Mouse (Mus musculus) induced T-regulatory cell, adult 2 months (primary cell): ENCODE measurements around the gene Chst8.
A peak's percentile ranks its signal among the peaks of the same experiment; 100 is the strongest.

Experiments used
- DNase-seq: peaks from one replicate; pipeline ENCODE4 v3.0.0-alpha.2; 2012; ENCODE audit warnings: low read depth

Chst8 gene

DNA sequence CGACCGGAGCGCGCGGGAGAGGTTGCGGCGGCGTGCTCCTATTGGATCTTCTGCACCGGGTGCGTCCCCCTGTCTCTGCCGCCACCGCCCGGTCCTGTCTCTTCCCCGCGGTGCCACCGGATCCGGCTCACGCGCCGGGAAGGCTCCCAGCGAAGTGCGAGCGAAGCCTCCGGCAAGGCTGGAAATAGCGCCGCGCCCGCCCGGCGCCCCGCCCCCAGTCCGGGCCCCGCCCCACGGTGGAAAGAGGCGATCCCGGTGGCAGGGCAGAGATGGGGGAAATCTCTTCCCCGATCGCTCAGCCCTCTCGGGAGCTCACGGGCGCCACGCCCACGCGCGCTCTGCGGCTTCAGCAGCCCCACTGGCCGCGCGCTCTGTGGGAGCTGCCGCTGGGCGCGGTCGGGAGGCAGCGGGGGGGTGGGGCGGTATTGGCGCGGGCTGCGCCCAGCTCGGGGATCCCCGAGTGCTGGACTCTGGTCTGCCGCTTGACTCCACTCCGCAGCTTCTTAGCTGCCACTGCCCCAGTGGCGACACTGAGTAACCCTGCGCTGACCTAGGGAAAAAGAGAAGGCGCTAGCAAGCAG, at the start of gene Chst8:
Gene Chst8, minus strand, starts transcription at position 181 of the 581 bp plus-strand sequence.
- DNase-seq = peak; percentile 3

DNA sequence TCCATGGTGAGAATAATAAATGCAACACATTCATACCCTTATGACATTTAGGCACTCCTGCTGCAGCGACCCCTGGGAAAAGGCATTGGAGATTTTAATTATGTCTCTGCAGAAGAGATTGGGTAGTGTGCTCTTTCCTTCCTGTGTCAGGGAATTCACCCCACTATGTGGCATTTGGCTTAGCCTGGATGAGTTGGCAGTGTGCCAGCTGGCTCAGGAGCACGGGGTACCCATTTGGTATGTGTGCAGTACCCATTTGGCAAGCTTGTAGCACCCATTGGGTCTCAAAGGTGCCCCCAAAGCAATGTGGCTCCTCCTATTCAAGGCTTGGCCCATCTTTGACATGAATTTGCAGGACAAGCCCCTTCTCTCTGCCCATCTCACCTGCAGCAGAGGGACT, 45.8 kb upstream of the Chst8 start:
- no peak for DNase-seq

DNA sequence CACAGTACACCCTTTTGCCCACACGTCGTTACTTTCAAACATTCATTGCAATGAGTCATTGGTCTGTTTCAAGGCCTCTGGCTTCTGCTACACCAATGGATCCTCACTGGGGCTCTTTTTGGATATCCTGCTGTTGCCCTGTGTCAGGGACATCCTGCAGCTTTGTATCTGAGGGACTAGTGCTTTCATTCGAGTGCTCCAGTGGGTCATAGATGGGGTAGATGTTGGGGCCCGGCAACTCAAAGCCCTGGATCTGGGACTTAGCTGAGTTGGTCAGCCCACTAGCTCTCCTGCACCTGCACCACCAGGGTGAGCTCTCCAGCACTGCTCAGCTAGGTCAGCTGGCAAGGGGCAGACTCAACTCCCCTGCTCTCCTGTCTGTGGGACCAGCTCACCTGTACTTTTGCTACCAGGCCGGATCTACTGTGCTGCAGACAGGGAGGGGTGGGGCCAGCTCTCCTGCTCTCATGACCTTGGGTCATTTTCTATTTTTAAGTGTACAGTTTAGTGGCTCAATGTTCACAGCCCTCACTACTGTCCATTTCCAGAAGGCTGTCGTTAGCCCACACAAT, 42.4 kb upstream of the Chst8 start:
- DNase-seq = no peak

DNA sequence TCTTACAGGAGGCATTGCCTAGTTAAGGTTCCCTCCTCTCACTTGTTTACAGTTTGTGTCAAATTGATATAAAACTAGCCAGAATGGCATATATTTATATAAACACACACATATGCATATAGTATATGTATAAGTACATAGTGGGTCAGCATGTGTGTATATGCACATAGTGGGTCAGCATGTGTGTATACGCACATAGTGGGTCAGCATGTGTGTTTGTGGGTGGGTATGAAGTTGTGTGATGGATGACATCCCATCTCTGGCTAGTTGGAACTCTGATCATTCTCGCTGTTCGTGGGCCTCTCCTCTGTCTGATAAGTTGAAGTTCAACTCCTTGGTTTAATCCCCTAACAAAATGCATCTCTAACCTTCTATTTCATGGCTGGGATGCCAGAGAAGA, 40.9 kb upstream of the Chst8 start:
- no peak for DNase-seq

DNA sequence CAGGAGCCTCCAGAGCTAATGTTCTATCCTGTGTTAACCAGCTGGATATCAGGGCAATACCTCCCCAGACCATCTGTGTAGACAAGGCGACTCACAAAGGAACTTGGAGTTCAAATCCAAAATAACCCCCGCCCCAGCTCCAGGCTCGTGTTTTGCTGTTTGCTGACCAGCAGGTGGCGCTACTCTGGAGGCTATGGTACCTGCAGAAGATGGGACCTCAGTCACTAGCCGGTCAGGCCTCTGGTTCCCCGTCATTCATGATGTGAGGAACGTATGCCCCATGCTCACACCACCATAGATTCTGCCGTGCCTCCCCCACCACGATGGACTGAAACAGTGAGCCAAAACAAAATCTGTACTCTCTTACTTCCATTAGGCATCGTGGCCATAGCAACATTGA, 37.1 kb upstream of the Chst8 start:
- DNase-seq = peak; percentile 38

DNA sequence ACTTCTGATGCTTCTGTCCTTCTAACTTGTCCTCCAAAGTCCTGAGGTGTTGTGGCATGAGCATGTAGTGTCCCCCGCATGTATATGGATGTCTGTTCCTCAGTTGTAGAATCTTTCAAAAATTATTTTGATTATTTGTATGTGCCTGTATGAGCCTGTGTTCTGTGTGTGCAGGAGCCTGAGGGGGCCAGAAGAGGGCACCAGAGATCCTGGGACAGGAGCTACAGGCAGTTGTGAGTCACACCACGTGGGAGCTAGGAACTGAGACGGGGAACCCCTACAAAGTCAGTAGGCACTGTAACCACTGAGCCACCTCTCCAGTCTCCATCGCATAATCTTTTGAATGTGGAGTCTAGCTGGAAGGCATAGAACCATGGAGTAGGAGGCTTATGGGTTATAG, 36.3 kb upstream of the Chst8 start:
- peak; percentile 3 for DNase-seq

DNA sequence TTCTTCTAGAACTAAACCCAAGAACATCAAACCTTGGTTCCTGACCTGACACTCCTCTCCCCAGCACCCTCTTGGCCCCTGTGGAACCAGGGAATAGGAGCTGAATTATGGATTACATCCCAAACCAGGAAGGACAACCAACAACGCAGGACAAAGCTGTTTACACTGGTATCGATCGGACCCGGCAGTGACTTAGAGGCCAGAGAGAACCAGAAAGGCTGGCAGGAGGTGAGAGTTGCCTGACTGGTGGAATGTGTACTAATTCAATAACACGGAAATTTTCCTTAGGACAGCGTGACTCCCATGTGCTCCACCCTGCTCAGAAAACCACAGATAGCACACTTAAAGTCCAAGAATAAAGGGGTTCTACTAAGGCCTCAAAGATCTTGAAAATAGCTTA, 35.4 kb upstream of the Chst8 start:
- DNase-seq = no peak

DNA sequence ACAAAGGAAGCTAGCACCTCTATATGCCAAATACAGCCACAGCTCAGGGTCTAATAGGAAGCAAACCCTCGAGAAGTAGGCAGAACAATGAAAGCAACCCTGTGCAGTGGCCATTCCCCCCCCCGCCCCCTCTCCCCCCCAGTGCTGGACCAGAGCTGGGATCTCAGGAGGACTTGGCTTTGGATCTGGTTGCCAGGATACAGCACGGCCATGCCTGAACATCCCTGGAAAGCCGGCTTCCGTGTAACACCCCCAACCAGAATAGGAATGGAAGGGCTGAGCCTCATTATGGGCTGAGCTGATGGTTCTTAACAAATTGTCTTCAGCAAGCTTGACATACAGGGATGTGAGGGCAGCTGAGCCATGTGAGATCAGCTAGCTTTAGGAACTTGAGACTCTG, 34.9 kb upstream of the Chst8 start:
- no peak for DNase-seq

DNA sequence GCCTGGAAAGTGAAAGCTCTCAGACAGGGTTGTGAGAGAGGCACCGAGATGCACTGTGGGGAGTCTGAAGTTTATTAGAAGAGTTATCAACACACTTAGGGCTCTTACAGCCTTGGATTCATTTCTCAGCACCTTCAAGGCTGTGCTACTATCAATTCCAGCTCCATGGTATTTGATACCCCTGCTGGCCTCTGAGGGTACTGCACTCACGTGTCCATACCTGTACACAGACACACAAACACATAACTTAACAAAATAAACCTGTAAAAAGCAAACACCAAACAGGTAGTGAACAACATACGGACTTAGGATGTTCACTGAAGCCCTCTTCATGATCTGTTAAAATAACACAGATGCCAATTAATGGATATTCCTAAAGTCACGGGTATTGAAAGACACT, 26.2 kb upstream of the Chst8 start:
- peak; percentile 4 for DNase-seq

DNA sequence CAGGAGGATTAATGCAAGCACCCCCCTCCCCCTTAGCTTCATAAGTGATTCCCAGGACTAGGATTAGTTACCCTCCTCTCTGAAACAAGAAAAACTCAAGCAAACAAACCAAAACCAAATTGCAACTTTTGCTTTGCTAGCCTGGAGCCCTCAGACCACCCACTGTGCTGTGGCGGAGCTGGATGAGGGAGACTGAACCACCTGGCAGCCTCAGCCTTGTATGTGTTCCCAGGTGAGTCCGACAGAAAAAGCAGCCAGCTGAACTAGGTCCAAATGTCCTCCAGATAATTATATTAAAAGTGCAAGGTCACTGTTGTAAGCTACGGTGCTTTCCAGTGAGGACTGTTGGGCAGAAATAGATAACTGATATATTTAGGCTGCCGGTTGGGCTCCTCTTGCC, 25.7 kb upstream of the Chst8 start:
- DNase-seq = no peak

DNA sequence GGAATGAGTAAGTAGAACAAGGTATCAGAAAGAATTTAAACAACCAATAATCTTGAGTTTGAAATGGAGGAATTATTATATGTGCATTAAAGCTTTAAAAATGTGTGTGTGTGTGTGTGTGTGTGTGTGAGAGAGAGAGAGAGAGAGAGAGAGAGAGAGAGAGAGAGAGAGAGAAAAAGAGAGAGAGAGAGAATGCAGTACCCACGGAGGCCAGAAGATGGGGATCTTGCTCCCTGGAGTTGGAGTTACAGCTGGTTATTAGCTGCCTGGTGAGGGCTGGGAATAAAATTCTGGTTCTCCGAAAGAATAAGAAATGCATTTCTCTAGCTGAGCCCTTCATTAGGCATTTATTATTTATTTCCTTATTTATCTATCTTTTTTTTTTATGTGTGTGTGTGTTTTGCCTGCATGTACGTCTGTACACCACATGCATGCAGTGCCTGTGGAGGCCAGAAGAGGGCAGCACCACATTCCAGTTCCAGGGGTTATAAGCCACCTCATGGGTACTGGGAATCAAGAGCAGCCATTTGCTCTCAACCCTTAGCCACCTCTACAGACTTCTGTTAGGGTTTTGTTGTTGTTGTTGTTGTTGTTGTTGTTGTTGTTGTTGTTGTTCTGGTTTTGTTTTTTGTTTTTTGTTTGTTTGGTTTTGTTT, 13.9 kb upstream of the Chst8 start:
- DNase-seq = peak; percentile 52

DNA sequence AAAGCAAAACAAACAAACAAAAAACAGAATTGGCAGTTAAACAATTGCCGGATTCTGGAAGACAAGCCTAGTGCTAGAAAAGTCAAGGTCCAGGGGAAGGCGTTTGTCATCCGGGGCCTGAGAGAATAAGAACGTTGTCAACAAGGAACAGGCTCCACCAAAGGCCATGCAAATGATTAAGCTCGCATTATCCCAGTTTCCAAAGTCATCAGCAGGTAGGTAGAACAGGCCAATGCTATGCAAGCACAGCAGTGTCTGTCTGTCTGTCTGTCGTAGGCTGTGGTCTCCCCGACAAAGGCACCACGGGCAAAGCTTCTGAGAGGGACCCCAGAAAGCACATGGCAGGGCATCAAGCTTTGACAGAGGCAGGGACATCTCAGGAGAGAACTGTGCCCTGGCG, 9.1 kb upstream of the Chst8 start:
- DNase-seq = no peak

DNA sequence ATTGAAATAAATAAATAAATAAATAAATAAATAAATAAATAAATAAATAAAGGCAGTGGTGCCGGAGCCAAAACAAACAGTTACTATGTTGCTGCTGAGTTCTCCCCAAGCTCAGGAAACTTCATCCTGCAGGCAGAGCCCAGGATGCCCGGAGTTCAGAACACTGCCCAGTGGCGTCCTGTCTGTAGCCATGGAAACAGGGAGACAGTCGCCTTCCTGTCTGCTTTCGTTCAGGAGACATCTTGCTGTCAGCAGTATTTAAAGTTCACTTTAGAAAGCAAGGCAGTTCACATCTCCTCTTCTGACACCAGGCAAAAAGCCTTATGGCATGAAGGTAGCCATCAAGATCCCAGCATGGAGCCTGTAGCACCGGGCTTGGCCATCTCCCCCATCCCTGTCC, 8.0 kb upstream of the Chst8 start:
- DNase-seq = no peak

DNA sequence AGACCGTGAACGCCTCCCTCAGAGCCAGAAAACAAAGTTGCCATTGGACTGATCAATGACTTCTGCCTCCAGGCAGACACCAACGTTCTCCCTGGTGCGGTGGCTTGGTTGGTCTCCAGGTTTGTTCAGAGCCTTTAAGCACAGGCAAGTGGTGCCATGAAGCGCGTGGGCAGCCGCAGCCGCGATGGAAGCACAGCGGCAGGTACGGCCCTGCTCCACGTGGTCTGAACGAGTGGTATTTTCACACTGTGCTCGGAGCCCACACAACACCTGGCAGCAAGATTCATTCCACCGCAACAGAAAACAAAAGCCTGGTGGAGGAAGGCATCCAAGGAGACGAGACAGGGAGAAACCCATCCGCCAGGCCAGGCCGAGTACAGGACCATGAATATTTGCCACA, 7.3 kb upstream of the Chst8 start:
- no peak for DNase-seq

DNA sequence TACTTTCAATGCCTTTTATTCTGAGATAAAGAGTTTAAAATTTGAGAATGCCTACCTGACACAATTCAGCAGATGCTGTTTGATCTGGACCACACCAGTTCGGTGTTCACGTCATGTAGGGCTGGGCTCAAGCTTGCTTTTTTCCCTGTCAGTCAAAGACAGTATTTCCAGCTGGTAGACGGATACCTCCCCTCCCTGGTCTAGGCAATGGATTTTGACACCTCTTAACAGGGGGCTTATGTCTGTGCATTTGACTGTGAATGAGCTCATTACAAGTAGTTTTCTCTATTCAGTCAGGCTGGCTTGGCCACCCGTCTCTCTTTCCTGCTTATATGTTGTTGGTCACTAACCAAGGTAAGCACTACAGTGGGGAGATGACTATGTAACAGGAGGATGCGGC, 6.1 kb upstream of the Chst8 start:
- DNase-seq = no peak

DNA sequence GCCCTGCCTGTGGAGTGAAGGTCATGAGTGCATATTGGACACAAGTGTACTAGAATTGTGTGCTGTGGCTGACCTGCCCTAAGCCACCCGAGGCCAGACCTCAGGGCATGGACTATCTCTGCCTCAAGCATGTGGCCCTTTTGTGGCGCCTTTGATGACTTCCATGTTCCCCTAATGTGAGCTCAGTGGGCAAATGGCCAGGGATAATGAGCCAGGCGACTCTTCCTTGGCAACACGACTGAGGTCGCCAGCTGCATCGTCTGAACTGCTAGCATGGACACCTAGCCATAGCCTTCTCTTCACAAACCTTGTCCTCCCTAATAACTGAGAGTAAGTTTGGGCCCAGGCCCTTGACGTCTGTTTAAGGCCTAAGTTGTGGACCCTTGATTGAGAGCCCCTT, 4.5 kb upstream of the Chst8 start:
- no peak for DNase-seq

DNA sequence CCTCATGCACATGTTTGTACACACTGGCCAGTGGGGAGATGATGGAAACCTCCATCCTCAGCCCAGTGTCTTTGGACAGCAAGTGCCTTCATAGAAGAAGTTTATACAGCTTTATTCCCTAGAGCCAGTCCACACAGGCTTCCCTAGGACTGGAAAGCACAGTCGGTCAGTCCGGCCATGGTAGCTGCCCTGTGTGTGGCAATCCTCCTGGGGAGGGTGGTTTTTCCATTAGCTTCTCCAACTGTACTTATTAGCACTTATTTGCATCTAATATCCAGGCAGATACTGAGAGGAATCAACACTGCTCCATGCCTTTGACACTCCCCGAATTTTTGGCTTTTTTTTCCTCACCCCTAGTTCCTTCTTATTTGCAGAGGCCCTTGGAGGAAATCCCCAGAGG, 2.3 kb upstream of the Chst8 start:
- DNase-seq = no peak

DNA sequence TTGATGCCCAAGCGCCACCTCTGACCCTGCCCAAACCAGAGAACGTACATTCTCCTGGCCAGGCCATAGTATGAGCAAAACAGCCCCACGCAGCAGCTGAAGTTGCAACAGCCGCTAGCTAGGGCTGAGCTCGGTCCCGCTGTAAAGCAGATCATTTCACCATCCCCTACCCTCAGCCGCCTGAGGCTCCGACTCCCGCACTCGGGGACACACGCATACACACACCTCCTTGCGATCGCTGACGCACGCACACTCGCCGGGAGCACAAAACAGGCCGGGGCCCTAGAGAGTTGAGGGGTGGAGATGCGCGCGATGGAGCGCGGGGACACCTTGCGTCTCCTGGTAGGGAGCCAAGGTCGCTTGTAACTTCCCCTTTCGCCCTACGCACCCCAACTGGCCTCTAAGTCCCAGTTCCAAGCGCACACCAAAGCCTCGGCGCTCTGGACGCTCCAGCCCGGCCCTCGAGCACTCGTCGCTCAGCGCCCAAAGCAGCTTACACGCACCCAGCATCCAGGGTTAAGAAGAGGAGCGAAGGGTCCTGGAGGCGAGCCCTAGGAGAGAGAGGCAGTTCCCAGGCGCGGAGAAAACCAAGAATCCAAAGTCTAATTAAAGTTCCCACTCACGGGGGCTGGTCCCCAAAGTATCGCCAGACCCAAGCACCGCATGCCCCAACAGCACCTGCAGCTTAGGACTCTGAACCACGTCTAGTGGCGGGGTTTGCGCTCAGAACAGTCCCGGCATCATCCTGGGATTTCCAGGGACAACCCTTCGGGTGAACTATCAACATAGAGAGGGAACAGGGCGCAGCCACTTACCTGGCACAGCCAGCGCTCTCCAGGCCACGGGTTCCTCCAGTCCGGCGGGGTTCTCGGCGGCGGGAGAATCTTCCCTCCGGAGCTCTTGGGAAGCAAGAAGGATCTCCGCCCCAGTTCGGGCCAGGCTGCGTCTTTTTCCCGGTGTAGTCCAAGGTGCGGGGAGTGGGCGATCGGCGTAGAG, 682 bp downstream of the Chst8 start:
- DNase-seq = no peak

DNA sequence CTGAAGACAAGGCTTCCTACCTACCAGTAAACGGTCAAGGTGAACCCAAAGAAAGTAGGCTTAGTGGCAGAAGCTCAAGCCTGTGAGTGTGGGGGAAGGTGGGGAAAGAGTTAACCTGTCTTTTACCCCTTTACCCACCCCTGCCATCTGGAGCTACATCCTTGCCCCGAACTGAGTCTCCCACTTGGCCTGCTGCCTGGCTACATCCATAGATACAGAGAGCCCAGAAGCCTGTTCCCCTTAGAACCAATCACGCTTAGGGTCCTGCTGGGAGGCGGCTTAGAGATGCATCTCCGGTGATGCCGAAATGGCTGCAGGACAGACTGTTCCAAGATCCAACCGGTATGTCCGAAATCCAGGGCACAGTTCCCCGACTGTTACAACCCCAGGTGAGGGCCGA, 1.5 kb downstream of the Chst8 start:
- no peak for DNase-seq

DNA sequence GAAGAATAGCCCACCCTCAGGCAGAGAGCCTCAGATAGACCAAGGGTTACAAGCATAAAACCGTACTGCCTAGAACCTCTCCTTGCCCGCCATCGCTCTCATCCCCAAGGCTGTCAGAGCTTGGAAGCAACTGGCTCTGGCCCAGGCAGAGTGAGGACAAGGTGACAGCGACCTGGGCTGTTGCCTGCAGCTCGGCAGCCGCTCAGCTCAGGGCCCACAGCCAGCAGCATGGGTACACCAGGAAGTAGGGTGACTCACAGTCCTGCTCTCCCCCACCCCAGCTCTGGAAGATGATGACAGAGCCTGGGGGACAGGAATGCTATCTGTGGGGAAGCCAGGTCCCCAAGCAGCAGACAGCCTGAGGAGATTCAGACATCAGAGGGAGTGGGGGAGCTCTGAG, 6.2 kb downstream of the Chst8 start:
- no peak for DNase-seq

DNA sequence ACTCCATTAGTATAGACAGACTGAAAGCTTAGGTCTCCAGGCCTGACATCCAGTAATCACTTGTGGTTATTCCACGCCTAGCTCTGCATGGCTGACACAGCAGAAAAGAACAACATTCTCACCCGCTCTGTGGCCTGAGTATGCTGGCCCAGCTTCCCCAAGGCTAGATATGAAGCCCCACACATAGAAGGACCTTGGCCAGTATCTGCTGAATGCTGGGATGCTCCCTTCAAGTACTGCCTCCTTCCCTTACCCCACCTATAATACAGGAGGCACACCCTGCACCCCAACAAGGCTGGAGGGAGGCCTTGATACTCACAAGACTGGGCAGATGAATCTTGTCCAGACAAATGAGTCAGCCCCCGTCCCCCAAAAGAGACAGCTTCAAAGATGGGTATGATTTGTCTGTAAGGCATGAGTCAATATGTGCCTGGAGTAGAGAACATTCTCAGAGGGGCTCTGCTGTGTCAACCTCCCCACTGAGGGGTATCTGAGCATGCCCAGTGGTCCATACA, 6.8 kb downstream of the Chst8 start:
- no peak for DNase-seq

DNA sequence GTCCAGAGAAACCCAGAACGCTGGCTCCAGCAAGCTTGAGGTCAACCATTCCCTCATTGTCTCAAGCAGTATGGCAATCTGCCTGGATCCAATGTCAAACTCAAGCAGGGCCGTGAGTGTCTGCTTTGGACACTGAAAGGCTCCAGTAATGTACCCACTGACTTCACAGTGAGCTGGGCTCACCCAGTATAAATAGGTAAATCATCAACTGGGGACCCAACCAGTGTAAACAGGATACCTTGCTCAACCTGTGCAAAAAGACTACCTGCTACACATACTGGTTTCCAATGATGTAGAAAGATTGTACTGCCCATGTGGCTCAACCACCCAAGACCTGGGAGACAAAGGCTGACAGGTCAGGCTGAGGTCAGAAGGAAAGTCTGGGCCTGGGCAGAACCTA, 7.5 kb downstream of the Chst8 start:
- DNase-seq = no peak
